Mouse (Mus musculus) cerebellum, adult 8-10 months (tissue): ENCODE measurements around the gene Chchd6.

Experiments
- DNase-seq: peaks from one replicate; pipeline ENCODE4 v3.0.0; 2022

Gene Chchd6

GRCm38 (mm10) chr6:89399564-89399963 is 195.9 kb downstream of the Chchd6 start:
- no peak for DNase-seq

DNA sequence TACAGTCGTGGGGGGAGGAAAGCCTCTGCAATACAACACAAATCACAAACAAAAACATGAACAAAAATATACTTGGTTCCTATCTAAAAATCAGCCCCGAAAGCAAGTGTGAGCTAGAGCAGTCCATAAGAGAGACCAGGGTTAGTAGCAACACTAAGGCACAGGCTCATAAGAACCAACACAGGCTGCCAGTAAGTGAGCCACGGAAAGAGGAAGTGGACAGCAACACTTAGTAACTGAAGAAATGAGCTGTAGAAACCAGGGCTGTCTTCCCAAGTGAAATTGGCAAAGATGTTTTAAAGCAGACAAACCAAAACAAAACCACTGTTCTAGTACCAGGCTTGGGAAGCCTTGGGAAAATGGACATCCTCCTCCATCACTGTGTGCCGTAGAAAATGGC is 197.5 kb downstream of the Chchd6 start:
- DNase-seq, result no peak

- no peak for DNase-seq
These were observed 201.6 kb downstream of the Chchd6 start for GRCm38 (mm10) chr6:89393820-89394219.

DNA sequence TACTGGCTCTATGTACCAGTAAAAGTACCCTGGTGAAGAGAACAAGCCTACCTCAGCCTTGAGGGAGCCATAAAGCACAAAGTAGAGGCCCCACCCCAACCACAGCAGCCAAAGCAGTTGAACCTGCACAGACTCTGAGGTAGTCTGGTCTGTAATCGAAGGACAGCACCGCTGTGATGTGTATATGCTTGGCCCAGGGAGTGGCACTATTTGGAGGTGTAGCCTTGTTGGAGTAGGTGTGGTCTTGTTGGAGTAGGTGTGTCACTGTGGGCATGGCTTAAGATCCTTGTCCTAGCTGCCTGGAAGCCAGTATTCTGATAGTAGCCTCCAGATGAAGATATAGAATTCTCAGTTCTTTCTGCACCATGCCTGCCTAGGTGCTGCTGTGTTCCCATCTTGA is 203.2 kb downstream of the Chchd6 start:
- DNase-seq, result no peak

DNA sequence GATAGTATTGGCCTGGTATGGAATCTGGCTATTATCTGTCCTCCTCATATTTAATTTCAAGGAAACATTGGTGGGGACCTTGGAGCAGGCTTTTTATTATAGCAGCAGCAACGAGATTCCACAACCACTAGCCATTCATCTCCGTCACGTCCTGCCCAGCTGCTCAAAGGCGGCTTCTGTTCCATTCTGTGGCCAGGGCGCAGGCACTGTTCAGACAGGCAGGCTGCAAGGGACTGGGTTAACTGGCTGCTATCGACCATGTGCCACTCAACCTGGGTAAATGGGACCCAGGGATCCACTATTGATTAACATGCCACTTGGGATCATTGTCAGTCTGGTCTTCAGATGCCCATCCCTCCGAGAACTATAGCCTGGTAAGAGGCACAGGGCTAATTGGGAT is 205.7 kb downstream of the Chchd6 start:
- DNase-seq, result no peak

DNA sequence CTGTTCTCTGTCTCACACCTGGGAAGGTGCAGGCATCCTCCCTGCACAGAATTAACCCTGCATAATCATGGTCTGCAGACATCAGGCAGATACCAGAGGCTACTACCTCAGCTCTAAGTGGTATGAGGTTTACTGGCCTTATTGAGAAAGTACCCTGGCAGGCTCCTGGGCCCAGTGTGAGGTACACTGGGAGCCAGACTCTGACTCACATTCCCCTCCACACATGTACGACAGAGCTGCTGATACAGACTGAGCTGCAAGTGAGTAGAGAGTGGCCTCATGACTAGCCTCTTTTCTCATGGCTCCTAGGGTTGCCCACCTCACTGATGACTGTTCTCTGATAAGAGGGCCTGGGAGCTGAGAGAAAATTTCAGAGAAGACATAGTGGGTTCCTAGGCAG is 208.5 kb downstream of the Chchd6 start:
- no peak for DNase-seq

DNA sequence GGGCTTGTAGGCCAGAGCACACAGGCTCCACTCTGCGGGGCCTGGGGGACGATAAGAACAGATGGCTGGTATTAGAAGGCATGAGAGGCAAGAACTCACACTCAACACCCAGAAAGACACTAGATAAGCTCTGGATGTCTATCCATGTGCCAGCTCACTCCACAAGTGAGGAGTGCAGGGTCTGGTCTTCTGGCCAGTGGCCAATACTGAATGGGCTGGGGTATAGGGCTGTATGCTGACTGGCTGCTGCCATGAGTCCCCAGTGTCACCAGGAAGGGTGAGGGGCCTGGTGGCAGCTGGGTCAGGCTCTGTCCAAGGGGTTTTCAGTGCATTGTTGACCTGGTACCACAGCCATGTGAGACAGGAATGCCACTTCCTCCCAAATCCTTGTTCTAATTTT is 210.8 kb downstream of the Chchd6 start:
- DNase-seq, result no peak

DNA sequence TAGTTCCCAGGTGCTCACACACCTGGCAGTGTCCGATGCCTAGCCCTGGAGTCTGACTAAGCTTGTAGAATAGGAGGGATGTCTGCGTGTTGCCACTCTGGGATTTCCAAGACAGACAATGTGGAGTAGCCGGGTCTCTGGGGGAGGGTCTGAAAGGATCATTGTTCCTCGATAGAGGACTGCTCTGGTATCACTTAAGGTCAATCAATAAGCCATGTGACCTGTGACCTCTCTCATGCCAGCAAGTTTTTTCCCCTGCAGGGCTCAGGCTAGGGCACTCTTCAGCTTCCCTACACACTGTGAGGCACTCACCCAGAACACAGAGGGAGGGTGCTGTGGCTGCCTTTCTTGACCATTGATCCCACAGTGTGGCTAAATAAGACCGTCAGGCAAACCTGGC is 213.6 kb downstream of the Chchd6 start:
- DNase-seq, result no peak

DNA sequence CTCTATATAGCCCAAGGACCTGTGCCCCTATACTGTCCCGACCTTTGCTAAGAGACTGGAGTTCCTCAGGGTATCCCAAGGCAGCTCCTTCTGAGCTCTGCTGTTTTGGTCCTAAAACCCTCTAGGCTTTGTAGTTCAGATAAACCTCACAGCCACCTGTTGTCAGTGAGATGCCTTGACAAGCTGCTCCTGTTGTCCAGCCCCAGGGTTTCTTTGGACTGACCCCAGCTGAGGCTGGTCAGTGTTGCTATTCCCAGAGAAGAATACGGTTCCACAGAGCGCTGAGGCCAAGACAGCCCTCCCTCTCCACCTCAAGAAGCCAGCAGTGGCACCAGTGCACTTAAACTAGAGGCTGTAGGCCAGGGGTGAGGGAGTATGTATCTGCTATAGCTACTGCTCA is 214.3 kb downstream of the Chchd6 start:
- DNase-seq, result no peak

GRCm38 (mm10) chr6:89380751-89381150 is 214.7 kb downstream of the Chchd6 start:
- no peak for DNase-seq

DNA sequence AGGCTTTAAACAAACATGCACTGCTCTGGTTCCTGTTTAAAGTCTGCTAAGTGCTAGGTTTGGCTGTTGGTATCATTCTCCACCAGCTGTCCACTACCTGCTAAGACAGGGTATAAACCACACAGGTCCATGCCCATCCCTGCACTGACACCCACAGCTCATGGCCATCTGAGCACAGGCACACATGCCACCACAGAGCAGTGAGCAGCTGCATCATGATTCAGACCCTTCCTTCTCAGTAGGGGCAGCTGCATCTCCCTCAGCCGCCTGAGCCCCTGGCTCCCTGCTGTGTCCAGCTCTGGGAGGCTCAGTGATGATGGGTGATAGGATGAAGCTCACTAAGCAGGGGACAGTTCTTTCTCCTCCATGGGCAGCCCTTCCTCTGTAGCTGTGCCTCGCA is 217.2 kb downstream of the Chchd6 start:
- no peak for DNase-seq

GRCm38 (mm10) chr6:89368812-89369211 is 226.6 kb downstream of the Chchd6 start:
- DNase-seq, result no peak

DNA sequence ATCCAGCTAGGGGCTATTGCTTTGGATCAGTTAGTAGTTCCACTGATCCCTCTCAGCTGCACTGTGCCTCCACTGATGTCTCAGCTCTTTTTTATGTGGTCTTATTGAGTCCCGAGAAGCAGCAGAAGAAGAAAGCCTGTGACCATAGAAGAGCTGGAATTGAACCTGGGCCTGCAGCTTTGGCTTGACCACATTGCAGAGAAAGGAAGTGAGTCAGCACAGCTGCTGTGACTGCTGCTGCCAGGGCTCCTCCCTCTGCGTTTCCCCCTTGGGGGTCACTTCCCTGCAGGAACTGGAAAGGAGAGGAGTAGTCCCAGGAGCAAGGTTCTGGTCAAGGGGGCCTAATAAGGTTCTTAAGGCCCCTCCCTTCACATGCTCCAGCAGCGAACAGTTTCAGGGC is 231.1 kb downstream of the Chchd6 start:
- DNase-seq, result no peak

- DNase-seq, result no peak
These were observed 232.4 kb downstream of the Chchd6 start for GRCm38 (mm10) chr6:89363107-89363451.

GRCm38 (mm10) chr6:89362281-89363106 is 233.0 kb downstream of the Chchd6 start, which contains the start of gene Plxna1:
Plxna1 (minus strand) TSS chr6:89362620.
- peak; percentile 74 for DNase-seq

DNA sequence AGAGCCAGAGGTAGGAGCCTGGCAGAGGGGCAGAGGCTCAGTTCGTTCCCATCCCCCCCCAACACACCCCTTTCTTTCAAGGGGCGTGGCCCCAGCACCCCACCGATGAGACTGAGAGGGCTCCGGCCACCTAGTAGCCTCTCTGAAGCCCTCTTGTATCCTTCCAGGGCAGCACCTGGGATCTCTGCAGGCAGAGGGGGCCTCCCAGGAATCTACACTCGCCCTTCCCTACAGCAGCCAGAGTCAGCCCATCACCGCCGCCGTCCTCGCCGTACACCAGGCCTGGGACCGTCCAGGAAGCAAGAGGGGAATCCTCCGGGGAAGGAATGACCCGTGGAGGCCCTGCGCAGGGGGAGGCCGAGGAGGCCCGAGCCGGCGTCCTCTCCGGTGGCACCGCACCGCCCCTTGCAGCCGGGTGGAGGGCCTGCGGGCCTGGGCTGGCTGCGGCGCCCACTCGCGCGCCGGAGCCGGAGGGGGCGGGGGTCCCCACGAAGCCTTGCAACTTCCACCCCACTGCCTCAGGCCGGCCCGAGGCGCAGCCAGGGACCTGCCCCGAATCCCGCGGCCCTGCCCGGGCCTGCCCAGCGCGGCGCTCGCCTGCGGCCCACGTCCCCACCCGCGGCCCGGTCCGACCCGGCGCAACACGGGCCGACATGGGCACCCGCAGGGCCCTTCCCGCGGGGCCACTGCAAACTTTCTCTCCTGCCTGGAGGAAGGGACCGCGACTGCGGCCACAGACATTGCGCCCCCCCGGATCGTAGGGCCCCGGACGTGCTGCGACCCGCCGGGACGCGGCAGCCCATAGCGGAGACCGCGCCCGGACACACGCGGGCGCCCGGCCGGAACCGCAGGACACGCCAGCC is 233.8 kb downstream of the Chchd6 start:
- DNase-seq, result peak; percentile 54

DNA sequence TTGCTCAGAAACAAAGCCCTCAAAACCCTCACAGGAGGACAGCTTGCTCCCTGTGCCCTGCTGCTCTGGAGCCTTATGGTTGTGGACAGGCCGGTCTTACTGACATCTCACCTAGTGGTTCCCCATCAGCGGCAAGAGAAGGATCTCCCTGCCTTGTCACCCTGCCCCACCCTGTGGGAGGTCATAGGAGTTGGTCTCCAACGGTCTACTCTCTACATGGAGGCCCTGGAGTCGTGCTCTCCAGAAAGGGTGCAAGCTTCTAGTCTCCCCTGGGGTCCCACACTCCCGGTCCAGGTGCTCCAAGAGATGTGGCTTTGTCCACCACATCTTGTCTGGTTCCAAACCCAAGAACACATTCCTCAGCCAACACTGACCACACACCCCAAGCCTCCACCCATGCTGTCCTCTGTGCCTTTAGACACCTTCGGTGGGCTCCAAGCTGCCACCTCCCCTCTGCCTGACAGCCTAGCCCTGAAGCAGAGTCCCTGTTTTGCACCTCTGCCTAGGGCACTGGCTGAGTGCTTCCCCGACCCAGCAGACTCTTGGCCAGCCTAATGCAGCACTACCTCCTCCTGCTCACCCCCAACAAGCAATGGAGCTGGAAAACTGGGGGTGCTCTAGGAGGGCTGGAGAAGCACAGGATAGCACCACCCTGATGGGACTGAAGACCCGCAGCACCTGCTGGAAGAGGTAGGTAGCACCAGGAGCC is 234.6 kb downstream of the Chchd6 start:
- no peak for DNase-seq

DNA sequence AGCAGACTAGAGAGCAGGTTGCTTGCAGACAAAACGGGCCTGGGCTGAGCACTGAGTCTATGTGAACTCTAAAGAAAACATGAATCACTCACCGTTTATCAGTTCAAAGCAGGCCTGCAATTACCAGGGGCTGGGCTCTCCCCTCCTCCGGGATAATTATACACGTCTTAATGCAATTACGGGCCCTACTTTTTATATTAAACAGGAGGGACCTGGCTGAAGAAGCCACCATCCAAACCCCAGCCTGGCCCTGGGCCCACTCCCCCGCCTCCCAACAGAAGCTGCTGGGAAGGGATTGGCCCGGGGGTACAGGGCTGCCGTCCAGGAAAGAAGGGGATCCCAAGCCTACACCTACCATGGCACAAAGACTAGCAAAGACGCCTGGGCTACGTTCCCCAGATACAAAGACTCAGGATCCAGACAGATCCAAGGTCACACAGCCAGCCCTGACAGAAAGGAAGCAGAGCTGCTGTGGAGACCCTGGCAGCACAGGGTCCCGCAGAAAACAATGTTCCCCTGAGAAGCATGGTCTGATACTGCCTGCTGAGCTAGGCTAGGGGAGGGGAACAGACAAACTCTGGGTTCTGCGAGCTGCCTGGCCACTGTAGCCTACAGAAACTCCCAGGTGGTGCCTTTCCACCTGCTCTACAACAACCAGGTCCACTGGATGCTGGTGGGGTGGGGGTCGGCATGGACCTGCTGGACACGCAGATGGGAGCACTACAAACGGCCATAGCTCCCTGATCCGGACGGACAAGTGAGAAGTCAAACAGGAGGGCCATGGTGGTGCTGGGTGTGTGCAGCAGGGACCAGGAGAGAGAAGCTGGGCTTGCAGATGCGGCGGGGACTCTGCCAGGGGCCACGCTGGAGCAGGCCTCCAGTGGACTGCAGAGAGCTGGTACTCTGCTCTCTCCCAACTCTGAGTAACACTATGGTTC is 235.4 kb downstream of the Chchd6 start:
- no peak for DNase-seq

- peak; percentile 11 for DNase-seq
These were observed 236.3 kb downstream of the Chchd6 start for GRCm38 (mm10) chr6:89359192-89359591.

GRCm38 (mm10) chr6:89355661-89356060 is 239.8 kb downstream of the Chchd6 start:
- DNase-seq, result no peak

- no peak for DNase-seq
These were observed 240.7 kb downstream of the Chchd6 start for GRCm38 (mm10) chr6:89354726-89355125.

GRCm38 (mm10) chr6:89354076-89354475 is 241.4 kb downstream of the Chchd6 start:
- no peak for DNase-seq
